Mouse (Mus musculus): ENCODE data around the gene Cacna1b. TPM values are rescaled to one million over a fixed set of nuclear protein-coding genes. Genes with fewer than 3 reads are reported as not detected.

The Cacna1b gene
- polyA plus RNA-seq, 1 experiment: 3.8 TPM

DNA sequence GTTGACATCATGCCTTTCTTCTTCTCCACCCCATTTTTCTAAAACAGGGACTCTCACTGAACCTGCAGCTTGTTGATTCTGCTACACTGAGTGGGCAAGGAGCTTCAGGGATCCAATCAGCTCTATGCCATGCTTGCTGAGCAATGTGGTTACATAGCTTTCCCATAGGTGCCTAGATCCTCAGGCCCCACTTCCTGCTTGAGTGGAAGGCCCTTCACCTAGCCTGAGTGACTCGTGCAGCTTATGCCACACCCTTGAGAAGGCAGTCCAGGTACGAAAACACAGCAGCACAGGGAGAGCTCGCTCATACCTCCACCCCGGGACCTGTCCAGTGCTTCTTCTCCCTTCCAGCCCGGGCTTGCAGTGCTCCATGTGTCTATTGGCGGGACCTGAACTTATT, 129.3 kb downstream of the Cacna1b start:
- 58% methylated on average over 6 of the region's 6 CpGs for WGBS
- DNase-seq: no peak
- Histone ChIP-seq H3K4me1 (ENCODE audit: control insufficient read depth, insufficient read depth, low read length) (no peaks in the 10 kb centered on the region), H3K4me3 (replicated peaks; ENCODE audit: extremely low read depth, low read depth, low read length) (no peak overlapping the region)
- TF ChIP-seq CTCF (IDR thresholded peaks at IDR 0.05; ENCODE audit: insufficient read depth, low read length): no peak
- no peak for TF ChIP-seq POLR2A (IDR thresholded peaks at IDR 0.05; ENCODE audit: borderline replicate concordance, extremely low read depth, low read depth, low read length)

DNA sequence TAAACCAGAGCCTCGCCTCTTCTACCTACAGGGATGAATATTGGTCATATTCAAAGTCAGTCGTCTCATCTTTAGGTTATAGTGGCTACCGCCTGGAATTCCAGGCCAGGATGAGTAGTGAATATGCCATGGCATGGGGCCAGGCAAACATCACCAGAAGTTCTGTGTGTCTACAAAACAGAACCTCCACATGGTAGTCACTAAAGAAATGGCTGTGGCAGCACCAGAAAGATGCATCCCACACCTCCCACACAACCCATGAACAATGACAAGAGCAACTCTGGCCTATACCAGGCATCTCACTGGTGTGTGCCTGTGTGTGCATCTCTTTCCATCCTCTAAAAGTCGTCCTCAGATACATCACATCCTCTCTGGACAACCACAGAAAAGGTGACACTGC, 145.8 kb downstream of the Cacna1b start:
- WGBS: 71% methylated on average over 4 of the region's 4 CpGs
- TF ChIP-seq CTCF (IDR thresholded peaks at IDR 0.05; ENCODE audit: insufficient read depth, low read length): no peak
- Histone ChIP-seq H3K4me3 (replicated peaks; ENCODE audit: extremely low read depth, low read depth, low read length) (no peak overlapping the region), H3K4me1 (ENCODE audit: control insufficient read depth, insufficient read depth, low read length) (no peaks in the 10 kb centered on the region)
- DNase-seq: no peak

DNA sequence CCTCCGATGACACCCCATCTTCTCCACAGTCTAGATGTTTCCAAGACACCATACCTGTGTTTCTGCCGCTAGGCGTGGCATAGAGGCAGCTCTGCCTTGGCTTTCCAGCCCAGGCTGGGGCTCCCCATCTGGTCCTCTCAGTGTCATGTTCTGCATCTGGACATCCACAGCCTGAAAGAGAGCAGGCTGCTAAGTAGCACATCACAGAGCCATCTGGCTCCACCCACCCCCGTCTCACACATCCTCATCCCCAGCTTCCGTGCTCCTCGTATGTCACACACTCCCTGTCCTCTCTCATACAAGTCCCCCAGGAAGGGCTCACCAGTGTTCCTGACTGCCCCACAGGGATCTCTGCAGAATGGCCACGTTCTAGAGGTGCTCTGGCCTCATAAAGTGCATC, 153.2 kb downstream of the Cacna1b start:
- Histone ChIP-seq H3K4me1 (ENCODE audit: control insufficient read depth, insufficient read depth, low read length) (no peaks in the 10 kb centered on the region), H3K4me3 (replicated peaks; ENCODE audit: extremely low read depth, low read depth, low read length) (no peak overlapping the region)
- WGBS: 70% methylated on average over 7 of the region's 7 CpGs
- no peak for TF ChIP-seq POLR2A (IDR thresholded peaks at IDR 0.05; ENCODE audit: borderline replicate concordance, extremely low read depth, low read depth, low read length)
- no peak for TF ChIP-seq CTCF (IDR thresholded peaks at IDR 0.05; ENCODE audit: insufficient read depth, low read length)
- no peak for DNase-seq

DNA sequence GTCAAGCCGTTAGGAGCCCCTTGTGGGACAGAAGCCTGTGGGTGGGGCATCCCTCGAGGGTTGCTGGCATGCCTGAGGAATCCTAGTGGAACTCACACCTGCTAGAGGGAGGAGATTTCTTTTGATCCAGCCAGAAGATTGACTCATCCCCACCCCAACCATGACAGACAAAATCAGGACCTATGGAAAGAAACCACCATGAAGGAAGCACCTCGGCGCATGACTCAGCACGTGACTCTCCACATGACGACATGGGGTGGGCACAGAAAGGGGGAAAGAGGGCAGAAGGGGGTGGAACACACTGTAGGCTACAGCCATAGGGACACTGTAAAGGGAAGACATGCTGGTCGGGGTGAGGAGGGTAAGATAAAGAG, 154.2 kb downstream of the Cacna1b start:
- Histone ChIP-seq H3K4me1 (ENCODE audit: control insufficient read depth, insufficient read depth, low read length) (no peaks in the 10 kb centered on the region), H3K4me3 (replicated peaks; ENCODE audit: extremely low read depth, low read depth, low read length) (no peak overlapping the region)
- 20% methylated on average over 7 of the region's 7 CpGs for WGBS
- TF ChIP-seq CTCF (IDR thresholded peaks at IDR 0.05; ENCODE audit: insufficient read depth, low read length): no peak
- no peak for TF ChIP-seq POLR2A (IDR thresholded peaks at IDR 0.05; ENCODE audit: borderline replicate concordance, extremely low read depth, low read depth, low read length)
- DNase-seq: no peak

DNA sequence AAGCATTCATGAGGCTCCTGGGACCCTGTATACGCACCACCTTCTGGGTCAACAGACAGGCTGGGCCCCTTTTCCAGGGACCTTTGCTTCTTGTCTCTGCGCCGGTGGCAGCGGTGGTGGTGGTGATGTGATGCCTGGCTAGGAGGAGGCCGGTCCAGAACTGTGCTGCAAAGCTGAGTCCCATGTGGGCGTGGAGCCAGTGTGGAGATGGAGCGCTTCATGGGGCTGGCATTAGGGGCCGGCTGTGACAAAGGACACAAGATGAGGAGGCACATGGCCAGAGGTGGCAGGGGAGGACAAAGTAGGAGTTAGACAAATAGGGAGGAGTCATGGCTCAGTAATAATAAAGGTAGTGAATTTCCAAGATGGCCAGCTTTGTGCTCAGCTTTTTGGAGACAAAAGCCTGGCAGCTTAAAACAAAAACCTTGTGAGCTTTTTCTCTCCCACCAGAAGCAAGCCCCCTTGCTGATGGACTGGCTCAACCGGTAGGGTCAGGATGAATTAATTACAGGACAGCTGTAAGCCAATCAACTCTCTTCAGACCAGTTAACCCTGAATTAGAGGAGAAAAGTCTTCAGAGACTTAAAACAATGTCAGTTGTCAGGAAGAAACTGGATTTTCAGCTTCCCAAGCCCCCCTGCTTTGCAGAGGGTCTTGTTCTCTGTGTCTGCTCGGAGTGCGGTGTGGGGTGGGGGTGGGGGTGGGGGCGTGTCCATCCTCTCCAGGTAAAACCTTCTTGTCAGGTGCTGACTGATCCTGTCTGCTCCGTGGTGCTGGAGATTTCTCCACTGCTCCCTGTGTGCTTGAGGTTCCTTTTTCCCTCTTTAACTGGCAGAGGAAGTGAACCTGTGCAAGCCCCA, 154.8 kb downstream of the Cacna1b start:
- Histone ChIP-seq H3K4me3 (replicated peaks; ENCODE audit: extremely low read depth, low read depth, low read length) (no peak overlapping the region), H3K4me1 (ENCODE audit: control insufficient read depth, insufficient read depth, low read length) (no peaks in the 10 kb centered on the region)
- TF ChIP-seq POLR2A (IDR thresholded peaks at IDR 0.05; ENCODE audit: borderline replicate concordance, extremely low read depth, low read depth, low read length) (no peak), CTCF (IDR thresholded peaks at IDR 0.05; ENCODE audit: insufficient read depth, low read length) (no peak)
- 37% methylated on average over 13 of the region's 13 CpGs for WGBS
- no peak for DNase-seq

DNA sequence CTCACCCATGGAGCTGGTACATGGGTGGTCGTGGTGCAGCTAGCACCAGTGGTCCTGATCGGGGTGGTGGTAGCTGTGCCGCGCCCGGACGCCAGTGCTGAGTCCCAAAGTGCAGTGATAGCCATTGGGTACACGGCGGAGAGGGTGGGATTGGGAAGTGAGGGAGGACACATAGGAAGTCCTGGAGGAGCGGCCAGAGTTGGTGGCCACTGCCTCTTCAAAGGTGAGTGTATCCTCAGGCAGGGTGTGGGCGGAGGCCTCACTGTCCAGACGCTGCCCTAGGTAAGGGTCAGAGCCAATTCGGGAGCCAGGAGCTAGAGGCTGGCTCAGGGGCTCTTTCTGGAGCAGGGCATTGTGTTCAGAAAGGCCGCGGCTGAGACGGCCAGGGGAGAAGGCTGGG, 156.4 kb downstream of the Cacna1b start:
- 88% methylated on average over 15 of the region's 15 CpGs for WGBS
- H3K4me1 ChIP-seq (ENCODE audit: control insufficient read depth, insufficient read depth, low read length): no peaks in the 10 kb centered on the region
- TF ChIP-seq CTCF (IDR thresholded peaks at IDR 0.05; ENCODE audit: insufficient read depth, low read length) (no peak), POLR2A (IDR thresholded peaks at IDR 0.05; ENCODE audit: borderline replicate concordance, extremely low read depth, low read depth, low read length) (no peak)
- DNase-seq: no peak
- no peak overlapping the region for H3K4me3 ChIP-seq (replicated peaks; ENCODE audit: extremely low read depth, low read depth, low read length)

DNA sequence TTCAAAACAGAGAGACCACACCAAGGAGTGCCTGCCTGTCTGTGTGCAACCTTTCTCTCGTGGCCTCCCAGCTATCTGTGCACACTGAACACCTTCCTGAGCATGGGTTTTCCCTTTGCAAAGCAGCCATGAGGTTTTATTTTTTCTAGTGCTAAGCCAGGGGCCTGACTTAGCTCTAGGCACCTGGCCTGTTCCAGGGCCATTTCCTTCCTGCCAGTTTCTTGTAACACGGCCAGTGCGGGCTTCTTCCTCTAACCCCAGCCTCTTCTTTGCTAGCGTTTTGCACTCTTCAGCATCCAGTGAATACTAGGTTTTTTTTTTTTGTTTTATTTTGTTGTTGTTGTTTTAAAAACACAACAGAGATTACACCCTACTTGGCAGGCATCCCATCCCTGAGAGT, 157.9 kb downstream of the Cacna1b start:
- 38% methylated on average over 4 of the region's 4 CpGs for WGBS
- no peak overlapping the region for H3K4me3 ChIP-seq (replicated peaks; ENCODE audit: extremely low read depth, low read depth, low read length)
- no peaks in the 10 kb centered on the region for H3K4me1 ChIP-seq (ENCODE audit: control insufficient read depth, insufficient read depth, low read length)
- TF ChIP-seq POLR2A (IDR thresholded peaks at IDR 0.05; ENCODE audit: borderline replicate concordance, extremely low read depth, low read depth, low read length): no peak
- no peak for TF ChIP-seq CTCF (IDR thresholded peaks at IDR 0.05; ENCODE audit: insufficient read depth, low read length)
- DNase-seq: no peak

DNA sequence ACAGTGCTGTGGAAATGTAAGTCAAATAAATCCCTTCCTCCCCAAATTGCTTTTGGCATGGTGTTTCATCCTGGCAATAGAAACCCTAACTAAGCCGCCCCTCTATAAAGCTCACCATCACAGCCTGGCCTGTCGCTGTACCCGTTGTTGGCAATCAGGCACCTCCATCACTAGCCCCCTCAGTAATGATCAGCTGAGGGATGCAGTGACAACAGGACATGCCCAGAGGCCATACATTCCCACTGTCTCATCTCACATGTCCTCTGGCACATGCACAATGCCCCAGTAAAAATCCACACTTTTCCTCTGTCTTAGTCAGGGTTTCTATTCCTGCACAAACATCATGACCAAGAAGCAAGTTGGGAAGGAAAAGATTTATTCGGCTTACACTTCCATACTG, 173.5 kb downstream of the Cacna1b start:
- no peak for DNase-seq
- no peak overlapping the region for H3K4me3 ChIP-seq (replicated peaks; ENCODE audit: extremely low read depth, low read depth, low read length)
- WGBS: 89% methylated on average over 4 of the region's 4 CpGs
- TF ChIP-seq POLR2A (IDR thresholded peaks at IDR 0.05; ENCODE audit: borderline replicate concordance, extremely low read depth, low read depth, low read length) (no peak), CTCF (IDR thresholded peaks at IDR 0.05; ENCODE audit: insufficient read depth, low read length) (no peak)
- H3K4me1 ChIP-seq (ENCODE audit: control insufficient read depth, insufficient read depth, low read length): no peaks in the 10 kb centered on the region

DNA sequence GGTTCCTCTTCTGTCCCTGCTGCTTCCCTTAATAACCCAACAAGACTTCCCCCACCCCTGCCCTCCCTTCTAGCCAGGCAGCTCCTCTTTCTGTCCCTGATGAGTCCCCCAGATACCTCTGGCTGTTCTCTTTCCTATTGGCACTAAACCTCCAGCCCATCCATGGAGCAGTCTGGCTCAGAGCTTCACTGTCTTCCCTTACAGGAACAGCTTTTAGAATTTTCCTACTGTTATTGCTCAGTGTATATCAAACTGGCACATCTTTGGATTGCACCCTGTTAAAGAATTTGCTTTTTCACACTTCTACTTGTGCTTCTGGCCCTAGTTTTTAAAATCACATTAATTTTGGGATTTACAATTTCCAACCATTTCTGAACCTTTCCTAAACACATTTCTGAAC, 175.0 kb downstream of the Cacna1b start:
- no peak for TF ChIP-seq POLR2A (IDR thresholded peaks at IDR 0.05; ENCODE audit: borderline replicate concordance, extremely low read depth, low read depth, low read length)
- TF ChIP-seq CTCF (IDR thresholded peaks at IDR 0.05; ENCODE audit: insufficient read depth, low read length): no peak
- Histone ChIP-seq H3K4me1 (ENCODE audit: control insufficient read depth, insufficient read depth, low read length) (no peaks in the 10 kb centered on the region), H3K4me3 (replicated peaks; ENCODE audit: extremely low read depth, low read depth, low read length) (no peak overlapping the region)
- DNase-seq: no peak

DNA sequence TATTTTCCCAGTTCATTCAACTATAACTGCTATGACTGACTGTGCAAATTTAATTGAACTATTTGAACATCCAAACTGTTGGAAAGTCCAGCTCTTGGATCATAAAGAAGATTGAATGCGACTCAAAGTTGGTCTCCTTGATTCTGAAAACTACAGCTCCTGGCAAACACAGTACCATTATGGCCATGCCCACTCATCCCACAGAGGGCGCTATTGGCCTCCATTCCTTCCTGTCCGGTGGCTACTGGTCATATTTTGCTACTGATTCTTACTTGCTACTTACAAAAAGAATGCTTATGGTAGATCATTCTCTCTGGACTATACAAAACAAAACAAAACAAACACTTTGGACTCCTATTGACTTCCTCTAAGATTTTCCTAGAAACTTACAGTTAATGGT, 188.3 kb downstream of the Cacna1b start:
- TF ChIP-seq CTCF (IDR thresholded peaks at IDR 0.05; ENCODE audit: insufficient read depth, low read length): peak; percentile 72
- no peak for TF ChIP-seq POLR2A (IDR thresholded peaks at IDR 0.05; ENCODE audit: borderline replicate concordance, extremely low read depth, low read depth, low read length)
- no peaks in the 10 kb centered on the region for H3K4me1 ChIP-seq (ENCODE audit: control insufficient read depth, insufficient read depth, low read length)
- peak; percentile 40 for DNase-seq
- H3K4me3 ChIP-seq (replicated peaks; ENCODE audit: extremely low read depth, low read depth, low read length): no peak overlapping the region
- WGBS: 24% methylated on average over 3 of the region's 3 CpGs
